Mouse (Mus musculus) left cerebral cortex, postnatal 4 days (tissue): ENCODE results near the gene Stt3a. TPM values are rescaled to one million over a fixed set of nuclear protein-coding genes. Genes with fewer than 3 reads are reported as not detected.

Experiments used
- DNase-seq: peaks from one replicate; pipeline ENCODE4 v3.0.0-alpha.2; 2022
- intact Hi-C: fragments of 180-260 bp; cut with DNase I; formaldehyde crosslinking; loops from one replicate; pipeline ENCODE4 v1.15.1; 2025
- total RNA-seq, 2 experiments: library from RNA; stranded (reverse); gene quantifications; 2 replicates each; pipeline ENCODE4 v1.2.3; 2021

Gene Stt3a
- total RNA-seq: 10 to 100 TPM; 83.1 to 84.4 TPM

DNA sequence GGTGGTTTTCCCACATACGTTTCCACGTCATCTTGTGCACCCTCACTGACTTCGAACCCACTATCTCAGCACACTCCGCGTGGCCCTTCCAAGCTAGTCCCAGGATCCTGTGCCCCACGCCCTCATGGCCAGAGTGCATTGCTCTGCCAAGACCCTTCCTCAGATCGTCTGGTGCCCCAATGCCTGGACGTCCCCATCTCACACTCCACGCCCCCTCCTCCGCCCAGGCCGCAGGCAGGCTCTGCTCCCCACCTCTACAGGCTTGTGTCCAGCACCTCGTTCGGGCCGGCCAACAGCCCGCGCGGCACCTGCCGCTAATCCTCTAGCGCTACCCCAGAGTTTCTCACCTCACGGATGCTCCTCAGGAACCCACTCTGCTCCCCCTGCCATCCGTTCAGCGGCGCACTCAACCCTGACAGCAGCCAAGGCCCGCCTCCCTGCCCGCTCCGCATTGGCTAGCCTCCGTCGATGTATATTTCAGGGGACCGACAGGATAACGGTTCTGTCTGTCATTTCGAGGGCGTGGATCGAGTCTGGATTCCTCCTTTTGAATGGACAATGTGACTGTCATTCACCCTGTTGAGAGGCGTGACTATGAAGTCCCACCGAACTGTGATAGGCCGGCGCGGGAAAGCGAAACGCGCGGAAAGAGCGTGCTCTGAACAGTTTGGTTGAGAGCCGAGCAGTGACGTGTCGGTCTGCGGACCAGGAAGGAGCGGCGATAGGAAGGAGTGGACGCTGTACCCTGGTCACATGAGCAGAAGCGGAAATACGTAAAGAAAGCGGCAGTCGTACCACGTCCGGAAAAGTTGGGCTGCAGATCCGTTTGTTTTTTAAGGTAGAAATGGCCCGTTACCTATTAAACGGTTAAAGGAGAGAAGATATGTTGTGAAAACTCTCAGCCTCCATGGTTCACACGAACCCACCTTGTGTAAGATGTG lies at the start of gene Stt3a:
Gene Stt3a, minus strand, starts transcription at position 477 of the 941 bp plus-strand sequence.
- DNase-seq: peak; percentile 99
- intact Hi-C loops: no loop called here

DNA sequence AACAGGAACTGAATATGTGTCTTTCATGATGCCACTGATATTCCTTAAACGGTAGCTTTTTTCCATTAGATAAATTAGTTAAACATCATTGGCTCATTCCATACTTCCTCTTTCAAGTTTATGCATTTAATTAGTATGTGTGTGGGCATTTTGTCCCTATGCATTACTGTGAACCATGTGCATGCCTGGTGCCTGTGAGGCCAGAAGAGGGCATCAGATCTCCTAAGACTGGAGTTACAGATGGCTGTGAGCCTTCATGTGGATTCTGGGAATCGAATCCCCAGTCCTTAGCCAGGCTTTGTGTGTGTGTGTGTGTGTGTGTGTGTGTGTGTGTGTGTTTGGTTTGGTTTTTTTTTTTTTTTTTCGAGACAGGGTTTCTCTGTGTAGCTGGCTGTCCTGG lies 47.0 kb upstream of the Stt3a start:
- intact Hi-C loops: no loop called here
- DNase-seq: no peak

DNA sequence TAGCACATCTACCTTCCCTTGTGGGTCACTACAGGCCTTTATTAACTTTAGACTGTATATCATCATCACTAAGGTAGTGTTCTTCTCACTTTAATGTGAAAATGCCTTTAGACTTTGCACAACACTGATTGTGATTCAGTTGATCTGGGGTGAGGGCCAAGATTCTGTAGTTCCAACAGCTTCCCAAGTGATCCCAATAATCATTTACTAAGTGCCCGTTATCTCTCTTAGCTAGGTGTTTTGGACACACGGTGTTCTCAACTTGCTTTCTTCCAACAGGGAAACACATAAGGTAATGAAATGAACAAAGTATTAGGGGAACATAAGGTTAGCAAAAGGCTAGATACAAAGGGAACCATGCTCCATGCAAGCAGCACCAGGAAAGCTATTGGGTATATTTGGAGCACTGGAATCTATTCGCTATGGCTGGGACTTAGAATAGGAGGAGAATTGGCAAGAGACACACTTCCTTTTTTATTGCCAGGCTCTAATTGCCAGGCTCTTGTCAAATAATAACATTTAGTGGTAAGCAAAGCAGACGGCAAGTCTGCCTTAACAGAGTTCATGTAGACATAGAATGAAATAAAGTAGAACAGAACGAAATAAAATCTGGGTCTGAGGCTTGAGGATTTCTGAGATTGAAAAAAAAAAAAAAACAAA lies 40.8 kb upstream of the Stt3a start:
- DNase-seq: no peak
- intact Hi-C loops: no loop called here

DNA sequence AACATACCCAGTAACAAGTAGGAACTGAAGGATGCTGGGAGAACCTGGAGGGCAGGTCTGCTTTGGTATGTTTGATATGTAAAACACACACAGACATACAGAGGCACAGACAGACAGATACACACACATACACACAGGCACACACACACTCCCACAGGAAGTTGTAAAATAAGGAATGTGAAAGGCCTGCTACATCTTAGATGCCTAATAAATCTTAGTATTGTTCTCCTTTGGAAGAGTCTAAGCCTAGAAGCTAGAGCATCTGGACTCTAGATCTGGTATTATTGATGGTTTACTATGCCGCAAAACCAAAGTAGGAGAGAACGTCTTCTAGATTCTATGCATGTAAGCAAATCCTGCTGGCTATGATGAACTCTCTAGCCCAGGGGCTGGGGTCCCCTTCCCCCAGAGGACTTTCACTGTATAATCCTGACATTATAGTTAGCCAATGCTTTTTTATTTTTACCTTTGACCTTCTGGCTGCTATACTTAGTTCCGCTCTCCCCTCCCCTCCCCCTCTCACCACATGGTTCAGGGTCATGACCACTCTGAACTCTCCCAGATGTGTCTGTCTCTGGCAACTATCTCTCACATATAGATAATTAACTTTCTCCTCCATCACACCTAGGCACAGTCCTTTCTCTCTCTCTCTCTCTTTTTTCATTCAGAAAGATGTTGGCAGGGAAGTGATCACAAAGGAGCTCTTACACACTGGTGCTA lies 37.9 kb upstream of the Stt3a start:
- no peak for DNase-seq
- intact Hi-C loops: no loop called here

DNA sequence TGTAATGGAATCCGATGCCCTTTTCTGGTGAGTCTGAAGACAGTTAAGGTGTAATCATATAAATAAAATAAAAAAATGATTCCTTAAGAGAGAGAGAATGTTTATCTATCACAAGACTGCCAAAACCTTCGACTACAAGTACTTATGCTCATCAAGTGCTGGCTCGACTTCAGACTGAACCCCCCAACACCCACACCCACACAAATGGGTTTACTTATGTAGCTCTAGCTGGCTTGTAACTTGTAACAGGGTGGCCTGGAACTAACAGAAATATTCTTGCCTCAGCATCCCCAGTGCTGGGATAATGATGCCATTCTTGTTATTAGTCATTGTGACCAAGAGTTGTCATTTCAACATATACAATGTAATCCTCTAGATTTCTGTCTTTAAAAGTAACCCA lies 36.4 kb upstream of the Stt3a start:
- DNase-seq: no peak
- intact Hi-C loops: no loop called here

DNA sequence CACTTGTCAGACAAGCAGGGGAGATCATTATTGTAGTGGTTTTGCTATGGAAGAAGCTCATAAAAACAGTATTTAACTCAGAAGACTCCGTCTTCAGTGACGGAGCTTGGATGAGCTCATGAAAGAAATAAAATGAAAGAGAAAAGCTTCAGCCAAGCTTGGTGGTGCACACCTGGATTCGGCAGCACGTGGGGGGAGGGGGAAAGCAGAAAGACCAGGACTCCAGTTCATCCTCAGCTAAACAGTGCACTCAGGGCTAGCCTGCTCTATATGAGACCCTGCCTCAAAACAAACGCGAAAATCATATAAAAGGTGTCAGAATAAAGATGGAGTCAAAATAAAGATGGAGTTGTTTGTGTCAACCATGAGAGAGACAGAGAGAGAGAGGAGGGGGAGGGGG lies 35.9 kb upstream of the Stt3a start:
- intact Hi-C loops: no loop called here

DNA sequence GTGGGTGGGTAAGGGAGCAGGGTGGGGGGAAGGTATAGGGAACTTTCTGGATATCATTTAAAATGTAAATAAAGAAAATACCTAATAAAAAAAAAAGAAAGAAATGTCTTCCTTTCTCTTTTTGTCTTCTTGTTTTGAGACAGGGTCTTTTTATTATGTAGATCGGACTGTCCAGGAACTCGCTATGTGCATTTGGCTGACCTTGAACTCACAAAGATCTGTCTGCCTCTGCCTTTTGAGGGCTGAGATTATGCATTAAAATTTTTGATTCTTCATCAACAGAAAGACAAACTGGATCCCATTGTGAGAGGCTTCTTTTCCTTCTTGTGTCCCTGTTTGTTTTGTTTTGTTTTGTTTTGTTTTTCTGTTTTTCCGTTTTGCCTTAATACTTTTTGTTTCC lies 35.5 kb upstream of the Stt3a start:
- intact Hi-C loops: no loop called here
- DNase-seq: no peak

More for the DNA sequence above, 35.9 kb upstream of the Stt3a start:
- no peak for DNase-seq

DNA sequence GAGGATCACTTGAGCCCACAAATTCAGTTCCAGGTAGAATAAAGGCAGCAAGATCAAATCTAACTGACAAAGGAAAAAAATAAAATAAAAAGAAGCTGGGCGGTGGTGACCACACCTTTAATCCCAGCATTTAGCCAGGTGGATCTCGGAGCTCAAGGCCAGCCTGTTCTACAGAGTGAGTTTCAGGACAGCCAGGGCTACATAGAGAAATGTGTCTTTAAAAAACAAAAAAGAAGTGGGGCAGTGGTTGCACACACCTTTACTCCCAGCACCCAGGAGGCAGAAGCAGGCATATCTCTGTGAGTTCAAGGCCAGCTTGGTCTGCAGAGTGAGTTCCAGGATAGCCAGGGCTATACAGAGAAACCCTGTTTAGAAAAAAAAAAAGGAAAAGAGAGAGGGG lies 34.5 kb upstream of the Stt3a start:
- no peak for DNase-seq
- intact Hi-C loops: no loop called here

DNA sequence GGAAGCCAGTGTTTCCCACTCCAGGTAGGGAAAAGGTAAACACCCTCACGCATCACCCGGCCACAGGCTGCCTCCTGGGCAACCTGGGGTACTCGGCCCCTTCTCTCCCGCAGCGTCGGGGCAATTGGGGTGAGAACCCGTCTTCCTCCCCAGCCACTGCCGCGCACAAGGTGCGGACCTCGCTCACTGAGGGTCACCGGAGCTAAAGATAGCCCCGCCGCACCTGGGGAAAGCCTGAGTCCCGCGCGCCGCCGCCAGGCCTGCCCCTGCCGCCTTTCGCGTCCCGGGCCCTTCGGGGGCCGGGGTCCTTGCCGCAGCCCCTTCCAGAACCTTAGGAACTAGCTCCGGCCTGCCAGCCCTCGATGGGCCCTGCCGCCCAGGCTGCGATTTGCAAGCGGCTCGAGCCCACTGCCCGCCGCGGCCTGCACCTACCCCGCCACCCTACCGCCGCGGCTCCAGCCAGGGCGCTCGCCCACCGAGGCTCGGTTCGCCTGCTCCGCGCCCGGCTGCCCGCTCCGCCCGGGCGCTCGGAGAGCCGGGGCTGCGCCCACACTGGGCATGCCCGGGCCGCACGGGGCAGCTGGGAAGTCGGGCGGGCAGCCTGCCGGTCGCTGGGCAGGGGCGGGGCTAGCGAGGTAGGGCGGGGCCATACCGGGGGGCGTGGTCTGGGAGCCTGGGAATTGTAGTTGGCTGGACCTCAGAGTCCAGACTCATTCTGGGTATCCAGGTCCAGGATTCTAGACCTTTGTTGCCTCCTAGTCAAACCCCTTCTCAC lies 29.5 kb upstream of the Stt3a start, which contains the start of gene Ei24:
Gene Ei24, minus strand, starts transcription at position 613 of the 775 bp plus-strand sequence.
- DNase-seq: peak; percentile 96
- intact Hi-C loops: no loop called here

DNA sequence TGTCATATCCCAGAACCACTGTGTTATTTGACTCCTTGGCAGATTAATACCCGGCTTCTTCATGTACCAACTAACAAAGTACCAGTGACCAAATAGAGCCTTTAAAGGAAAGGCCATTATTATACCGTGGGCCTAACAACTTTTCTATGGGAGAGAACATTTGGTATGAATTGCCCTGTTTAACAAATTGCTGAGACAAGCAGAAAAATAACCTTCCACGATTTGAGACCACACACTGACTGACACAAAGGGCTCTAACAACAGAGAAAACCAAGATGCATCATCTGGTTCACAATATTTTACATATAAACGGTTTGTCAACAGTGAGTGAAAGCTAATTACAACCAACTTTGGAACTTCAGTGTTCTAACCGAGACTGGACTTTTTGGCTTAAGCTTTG lies 28.7 kb upstream of the Stt3a start:
- intact Hi-C loops: no loop called here
- no peak for DNase-seq

DNA sequence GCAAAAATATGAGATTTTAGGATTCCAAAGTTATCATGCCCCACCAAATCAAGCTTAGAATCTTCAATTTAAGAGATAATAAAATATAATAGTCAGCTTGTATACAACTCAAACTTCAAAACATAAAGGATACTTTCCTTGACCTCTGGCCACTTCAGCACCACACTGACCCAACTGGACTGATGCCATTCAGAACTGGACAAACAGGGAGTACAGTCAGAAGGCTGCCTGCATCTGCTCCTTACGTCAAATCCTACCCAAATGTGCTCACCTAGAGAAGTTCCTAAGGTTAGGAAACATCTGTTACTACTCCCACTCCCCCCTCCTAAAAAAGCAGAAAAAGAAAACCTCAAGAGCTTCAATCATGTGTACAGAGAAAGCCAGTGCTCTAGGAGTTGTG lies 28.1 kb upstream of the Stt3a start:
- intact Hi-C loops: no loop called here
- DNase-seq: no peak

DNA sequence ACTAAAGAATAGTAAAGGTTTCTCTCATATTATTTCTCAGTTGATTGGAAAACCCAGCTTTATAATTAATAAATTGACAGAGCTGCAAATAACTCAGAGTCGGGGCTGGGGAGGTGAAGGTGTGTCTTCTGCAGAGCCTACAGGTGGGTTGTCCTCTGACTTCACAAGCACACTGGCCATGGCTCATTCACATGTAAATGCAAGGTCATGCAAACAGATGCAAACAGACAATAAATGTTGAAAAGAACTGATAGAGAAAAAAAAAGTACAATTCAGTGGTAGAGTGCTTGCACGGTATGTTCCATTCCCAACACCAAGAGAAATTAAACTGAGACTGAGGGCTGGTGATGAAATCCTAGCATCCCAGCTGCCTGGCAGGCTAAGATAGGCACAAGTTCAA lies 27.0 kb upstream of the Stt3a start:
- intact Hi-C loops: no loop called here
- DNase-seq: no peak

DNA sequence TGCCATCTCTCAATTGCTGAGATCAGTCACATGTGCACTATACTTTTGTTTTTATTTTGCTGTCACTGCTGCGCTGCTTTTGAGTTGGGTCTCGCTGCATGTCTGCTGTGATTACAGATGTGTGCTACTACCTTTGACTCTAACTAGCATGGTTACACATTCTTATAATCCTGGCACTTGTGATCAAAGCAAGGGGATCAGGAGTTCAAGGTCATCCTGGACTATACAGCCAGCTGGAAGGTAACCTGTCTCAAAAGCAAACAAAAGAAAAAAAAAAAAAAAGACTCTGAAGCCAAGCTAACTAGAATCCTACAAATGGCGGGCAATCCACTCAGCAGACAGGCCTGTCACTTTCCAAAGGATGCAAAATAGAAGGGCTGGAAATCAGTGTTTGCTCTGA lies 24.7 kb upstream of the Stt3a start:
- intact Hi-C loops: no loop called here

DNA sequence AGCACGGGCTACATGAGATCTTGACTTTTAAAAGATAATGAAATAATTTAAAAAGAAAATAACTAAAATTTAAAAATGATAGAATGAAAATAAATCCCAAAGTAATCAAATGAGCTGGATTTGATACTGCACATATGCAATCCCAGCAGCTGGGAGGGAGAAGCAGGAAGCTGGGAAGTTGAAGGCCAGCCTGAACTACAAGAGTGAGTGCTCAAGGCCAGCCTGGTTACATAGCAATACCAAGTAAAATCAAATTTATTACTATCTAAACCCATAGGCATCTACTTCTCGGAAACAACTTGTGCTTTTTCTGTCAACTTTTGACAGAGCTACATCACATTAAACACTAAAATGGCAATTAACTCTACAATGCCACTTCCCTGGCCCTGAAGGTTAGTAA lies 16.4 kb upstream of the Stt3a start:
- DNase-seq: no peak
- intact Hi-C loops: loop anchor here (10.0 kb wide), 1 partner anchor 81 kb away; no protein-coding TSS in a partner anchor

More for the DNA sequence above, 24.7 kb upstream of the Stt3a start:
- no peak for DNase-seq

DNA sequence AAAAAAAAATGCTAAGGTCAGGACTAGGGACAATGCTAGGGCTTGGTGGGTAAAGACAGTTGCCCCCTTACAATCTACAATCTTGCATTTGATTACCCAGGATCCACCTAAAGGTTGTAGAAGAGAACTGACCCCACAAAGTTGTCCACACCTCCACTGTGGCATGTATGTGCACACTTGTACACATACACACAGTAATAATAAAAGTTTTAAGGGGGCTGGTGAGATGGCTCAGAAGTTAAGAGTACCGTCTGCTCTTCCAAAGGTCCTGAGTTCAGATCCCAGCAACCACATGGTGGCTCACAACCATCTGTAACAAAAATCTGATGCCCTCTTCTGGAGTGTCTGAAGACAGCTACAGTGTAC lies 1.6 kb upstream of the Stt3a start:
- DNase-seq: no peak
- intact Hi-C loops: no loop called here

DNA sequence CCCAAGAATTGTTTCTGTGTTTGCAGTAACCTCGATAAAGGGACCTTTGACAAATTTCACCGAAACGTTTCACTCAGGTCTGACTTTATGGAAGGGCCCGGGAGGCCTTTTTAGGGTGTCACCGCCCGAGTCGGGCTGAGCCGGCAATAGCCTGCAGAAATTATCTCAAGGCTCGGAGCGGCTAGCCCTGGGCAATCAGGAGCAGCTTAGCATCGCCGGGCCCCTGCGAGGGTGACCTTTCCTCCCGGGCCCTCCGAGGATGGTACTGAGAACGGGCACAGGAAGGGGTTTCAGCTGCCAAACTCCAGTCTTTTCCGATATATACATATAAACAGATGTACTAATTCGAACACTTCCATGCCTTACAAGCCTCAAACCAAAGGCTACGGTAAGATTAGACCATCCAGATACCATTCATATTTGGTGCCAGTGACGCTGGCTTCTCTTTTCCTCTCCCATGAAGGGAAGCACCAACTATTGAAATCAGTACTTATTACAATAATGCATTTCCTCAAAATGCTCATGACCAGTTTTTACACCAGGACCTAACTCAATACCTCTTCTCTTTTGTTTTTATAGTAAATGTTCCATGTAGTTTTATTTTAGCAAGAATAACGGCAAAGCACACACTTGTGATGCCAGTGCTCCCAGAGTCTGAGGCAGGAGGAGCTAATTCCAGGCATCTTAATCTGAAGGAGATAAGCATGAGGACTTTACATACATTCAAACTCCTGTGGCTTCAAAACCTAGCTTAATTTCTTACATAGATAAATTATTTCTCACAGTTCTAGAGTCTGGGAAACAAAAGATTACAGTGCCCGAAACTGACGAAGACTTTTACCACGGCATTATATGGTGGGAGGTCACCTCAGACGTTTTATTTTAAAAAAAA lies 923 bp upstream of the Stt3a start:
- DNase-seq: peak; percentile 30
- intact Hi-C loops: no loop called here

DNA sequence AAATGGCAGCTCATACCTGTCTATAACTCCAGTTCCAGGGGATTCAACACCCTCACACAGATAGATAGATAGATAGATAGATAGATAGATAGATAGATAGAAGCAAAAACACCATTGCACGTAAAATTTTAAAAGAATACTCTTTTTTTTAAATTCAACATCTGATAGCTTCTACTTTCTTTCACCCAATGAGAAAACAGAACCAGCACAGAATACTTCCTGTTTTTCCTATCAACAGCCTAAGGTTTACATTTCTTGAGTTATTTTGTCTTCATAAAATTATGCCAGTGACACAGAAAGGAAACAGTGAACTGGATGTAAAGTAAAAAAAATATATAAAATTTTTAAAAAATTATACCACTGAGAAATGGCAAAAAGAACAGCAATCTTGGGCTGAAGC lies 3.1 kb downstream of the Stt3a start:
- intact Hi-C loops: no loop called here
- DNase-seq: no peak

DNA sequence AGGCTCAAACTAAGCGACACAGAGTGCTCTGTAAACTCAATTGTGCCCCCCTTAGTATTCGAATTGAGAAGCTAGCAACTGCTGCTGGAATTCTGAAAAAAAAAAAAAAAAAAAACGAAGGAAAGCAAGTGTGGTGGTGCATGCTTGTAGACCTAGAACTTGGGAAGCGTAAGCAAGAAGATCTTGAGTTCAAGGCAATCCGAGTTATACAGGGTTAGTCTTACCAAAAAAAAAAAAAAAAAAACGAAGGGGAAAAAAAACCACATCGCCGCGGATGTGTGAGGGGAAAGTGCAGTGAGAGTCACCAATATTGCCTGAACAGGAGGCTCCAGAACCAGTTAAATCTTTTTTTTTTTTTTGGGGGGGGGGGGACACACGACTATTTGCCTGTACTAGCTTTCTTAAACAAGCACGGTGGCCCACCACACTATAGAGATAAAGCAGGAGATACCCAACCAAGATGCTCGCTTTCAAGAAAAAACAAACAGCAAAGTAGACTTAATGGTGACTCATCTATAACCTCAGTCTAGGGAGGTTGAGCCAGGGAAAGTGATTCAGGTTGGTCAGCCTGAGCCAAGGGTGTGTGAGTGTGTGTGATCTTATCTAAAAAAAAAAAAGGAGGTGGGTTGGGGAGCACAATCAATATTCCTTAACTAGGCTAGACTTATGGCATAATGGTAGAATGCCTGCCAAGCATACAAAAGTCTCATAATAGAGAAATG lies 40.3 kb downstream of the Stt3a start, which contains the start of gene Chek1:
Gene Chek1, minus strand, starts transcription at position 32 of the 722 bp plus-strand sequence.
- DNase-seq: no peak
- intact Hi-C loops: no loop called here
